30 mouse cellular contexts compared by ENCODE assay signal in genomic region chr6:147332976-147333375, GRCm38 (mm10).
DNase-seq lines count a peak whose midpoint lies in the region; ATAC-seq lines count a peak whose summit lies in the region.
"Had no signal": no experiment of that assay in that cellular context is flagged by ENCODE, and none has a peak within 500 bp of the region (broad histone marks: within the 10 kb centered on the region; RNA-seq: fewer than 3 reads in every experiment).

No protein-coding gene starts in this region.

- no peak overlapping the region for H3K4me3 ChIP-seq in forebrain, embryonic 15.5 days
- H3K4me3 ChIP-seq: erythroblast, embryonic 14.5 days; hindbrain, embryonic 13.5 days had no signal

- no peaks in the 10 kb centered on the region for H3K27me3 ChIP-seq in forebrain, embryonic 15.5 days
- H3K27me3 ChIP-seq: hindbrain, embryonic 13.5 days had no signal

- intact Hi-C loops in heart, postnatal 14 days (cut with DNase I) = no loop called here
- intact Hi-C loops in left cerebral cortex, postnatal 25 days (cut with DNase I) = no loop called here
- intact Hi-C loops in left cerebral cortex, postnatal 10 days (cut with DNase I) = no loop called here

- H3K9ac ChIP-seq in forebrain, embryonic 15.5 days (replicated peaks) = no peak overlapping the region
- H3K9ac ChIP-seq: hindbrain, embryonic 13.5 days; liver, embryonic 14.5 days had no signal

- no peaks in the 10 kb centered on the region for H3K36me3 ChIP-seq in forebrain, embryonic 15.5 days
- H3K36me3 ChIP-seq: hindbrain, embryonic 13.5 days had no signal

- H3K4me2 ChIP-seq in forebrain, embryonic 15.5 days (replicated peaks) = no peak overlapping the region
- H3K4me2 ChIP-seq: heart, embryonic 11.5 days; hindbrain, embryonic 13.5 days; midbrain, embryonic 11.5 days had no signal

- no peaks in the 10 kb centered on the region for H3K9me3 ChIP-seq in forebrain, embryonic 15.5 days
- H3K9me3 ChIP-seq: hindbrain, embryonic 13.5 days had no signal

- peak; percentile 59; the same call in 1 of the 2 replicates for ATAC-seq in granulocyte monocyte progenitor cell, adult 5-6 weeks (replicated peaks; ENCODE audit: poor library complexity, severe bottlenecking)
- no peak for ATAC-seq in forebrain, embryonic 15.5 days (replicated peaks)
- ATAC-seq: CD4-positive, CD25-positive, alpha-beta regulatory T cell, adult 4 months; intestine, postnatal 0 days; midbrain, embryonic 16.5 days had no signal

- peak; percentile 75 for DNase-seq in heart, adult 11 months
- DNase-seq in heart, postnatal 14 days = no peak
- DNase-seq in left cerebral cortex, postnatal 25 days (ENCODE audit: low spot score in 2 of 2) = peak; percentile 19 to 65
- no peak for DNase-seq in left cerebral cortex, postnatal 10 days (ENCODE audit: extremely low spot score in 1 of 2, low spot score in 2 of 2)
- peak; percentile 3 for DNase-seq in T-cell, adult 2 months (ENCODE audit: low spot score)
- DNase-seq: adrenal gland, postnatal 25 days; cerebellum, adult 2 months; cerebellum, postnatal 14 days; gastrocnemius, postnatal 14 days; heart, adult 18-20 months; heart, postnatal 4 days; kidney, adult 9 months; kidney, postnatal 10 days; layer of hippocampus, postnatal 36 days; liver; lung, adult 2 months; lung, postnatal 14 days; thymus, adult 18-20 months; thymus, postnatal 36 days had no signal

- H3K27ac ChIP-seq in forebrain, embryonic 15.5 days (replicated peaks) = no peak overlapping the region
- H3K27ac ChIP-seq: hindbrain, embryonic 13.5 days; liver, embryonic 14.5 days; stomach, postnatal 0 days had no signal

- H3K4me1 ChIP-seq in forebrain, embryonic 15.5 days = no peaks in the 10 kb centered on the region
- H3K4me1 ChIP-seq: hindbrain, embryonic 13.5 days had no signal

- WGBS in forebrain, embryonic 15.5 days = 87% methylated on average over 7 of the region's 7 CpGs

Comparison
In these comparisons a context has a peak if more than half of its experiments do, and no peak if none do; other contexts are left out.
1. DNase-seq: peak in heart, adult 11 months (single experiment), left cerebral cortex, postnatal 25 days (2 of 2) and T-cell, adult 2 months (single experiment); none in heart, postnatal 14 days (0 of 2) and left cerebral cortex, postnatal 10 days (0 of 2).